Mouse (Mus musculus) frontal cortex, postnatal 25 days (tissue): ENCODE measurements at regions not wholly inside any gene's neighbourhood (a gene's known extent, or its start where the extent isn't known, plus 50 kb on each side); places are given as distances from the start of the nearest gene placed in this dataset.

Experiments
- DNase-seq, 2 experiments: peaks; one replicate each; pipeline ENCODE4 v3.0.0; 2022; ENCODE audit warnings: low spot score in 2 of 2

DNA sequence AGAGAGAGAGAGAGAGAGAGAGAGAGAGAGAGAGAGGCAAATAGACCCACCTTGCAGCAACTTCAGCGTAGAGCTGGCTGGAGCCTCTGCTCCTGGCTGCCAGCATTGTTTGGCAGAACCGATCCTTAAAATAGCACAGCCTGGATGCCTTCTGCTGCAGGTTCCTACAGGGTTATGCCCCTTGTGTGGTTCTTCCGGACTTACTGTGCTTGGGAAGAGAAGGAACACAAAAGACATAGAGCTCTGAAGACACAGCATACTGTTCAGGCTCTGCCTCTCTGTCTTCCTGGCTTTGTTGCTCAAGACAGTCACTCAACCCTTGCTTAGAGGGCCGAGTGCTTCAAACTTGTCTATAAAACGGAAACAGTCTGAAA is 86.2 kb upstream of the Slc25a26 start:
- no peak for DNase-seq

DNA sequence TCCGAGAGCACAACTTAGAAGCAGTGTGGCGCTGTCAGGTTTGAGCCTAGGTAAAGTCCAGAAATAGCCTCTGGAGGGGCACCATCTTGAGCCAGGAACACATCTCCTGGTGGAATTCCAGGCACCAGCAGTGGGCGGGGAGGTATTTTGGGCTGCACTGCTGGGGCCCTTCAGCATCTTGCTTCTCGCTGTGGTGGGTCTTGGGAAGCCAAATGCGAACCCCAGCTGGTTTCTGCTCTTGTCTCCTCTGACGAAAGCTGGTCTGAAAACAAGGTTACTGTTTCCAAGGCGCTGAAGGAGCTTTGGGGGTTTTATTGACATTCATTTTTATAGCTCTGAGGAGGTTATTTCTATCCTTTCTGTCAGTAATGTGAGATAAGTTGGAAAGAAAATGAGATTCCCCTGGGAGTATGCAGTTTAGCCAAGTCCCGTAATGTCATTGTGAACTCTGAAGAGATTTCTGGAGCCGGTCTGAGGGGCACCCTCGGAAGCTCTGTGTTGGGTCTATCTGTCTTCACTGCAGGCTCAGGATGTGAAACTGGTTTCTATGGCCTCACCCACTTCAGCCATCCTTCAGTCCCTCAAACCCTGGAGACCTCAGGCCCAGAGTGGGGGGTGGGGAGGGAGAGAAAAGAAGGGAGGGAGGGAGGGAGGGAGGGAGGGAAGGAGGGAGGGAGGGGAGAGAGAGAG is 86.7 kb upstream of the Slc25a26 start:
- DNase-seq = no peak

DNA sequence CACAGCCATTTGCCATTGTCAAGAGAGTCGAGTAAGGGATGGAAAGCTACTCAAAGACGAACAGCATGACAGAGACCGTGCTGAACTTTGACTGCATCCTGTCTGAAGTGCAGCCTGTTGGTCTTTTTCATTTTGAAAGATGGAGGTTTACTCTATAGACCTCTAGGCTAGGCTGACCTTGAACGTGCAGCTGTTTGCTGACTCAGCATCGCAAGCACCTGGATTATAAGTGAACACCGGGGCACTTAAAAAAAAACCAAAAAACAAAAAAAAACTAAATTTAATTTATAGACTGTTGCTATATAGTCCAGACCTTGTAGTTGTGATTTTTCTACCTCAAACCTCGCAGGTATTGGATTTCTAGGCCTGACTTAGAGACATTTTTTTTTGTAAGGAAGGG is 87.8 kb upstream of the Slc25a26 start:
- DNase-seq = no peak

DNA sequence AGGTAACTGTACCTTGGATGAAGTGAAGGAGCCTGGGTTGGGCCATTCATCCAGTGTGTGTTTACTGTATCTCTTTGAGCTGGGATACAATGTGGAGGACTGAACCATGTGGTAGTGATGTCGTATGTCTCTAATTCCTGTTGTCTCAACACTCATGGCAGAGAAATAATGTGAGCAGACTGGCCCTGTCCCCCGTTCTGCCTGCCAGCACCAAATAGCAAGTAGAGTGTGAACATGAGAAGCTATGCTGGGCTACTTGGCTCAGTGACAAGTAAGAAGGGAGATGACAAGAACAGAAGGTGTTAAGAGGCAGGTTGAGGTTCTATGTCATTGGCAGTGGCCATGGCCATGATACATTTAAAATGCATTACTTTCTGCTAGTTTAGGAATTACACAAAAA is 89.7 kb upstream of the Slc25a26 start:
- no peak for DNase-seq

DNA sequence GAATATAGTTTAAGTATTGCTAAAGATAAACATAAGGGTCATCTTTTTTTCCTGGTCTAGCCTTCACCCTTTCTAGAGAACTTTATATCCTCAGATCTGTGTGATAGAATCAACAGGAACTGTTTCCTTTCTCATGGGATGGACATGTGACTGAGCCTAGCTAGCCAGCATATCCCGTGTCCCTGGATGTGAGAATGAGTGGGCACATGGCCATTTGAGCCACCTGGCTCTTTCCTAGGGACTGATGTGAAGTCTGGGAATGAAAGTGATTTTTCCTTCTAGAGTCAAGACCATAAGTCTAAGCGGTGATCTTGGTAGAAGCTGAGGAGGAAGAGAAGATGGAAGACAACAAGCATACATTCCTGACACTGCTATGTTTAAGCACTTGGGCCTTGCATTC is 91.1 kb upstream of the Slc25a26 start:
- DNase-seq = no peak

DNA sequence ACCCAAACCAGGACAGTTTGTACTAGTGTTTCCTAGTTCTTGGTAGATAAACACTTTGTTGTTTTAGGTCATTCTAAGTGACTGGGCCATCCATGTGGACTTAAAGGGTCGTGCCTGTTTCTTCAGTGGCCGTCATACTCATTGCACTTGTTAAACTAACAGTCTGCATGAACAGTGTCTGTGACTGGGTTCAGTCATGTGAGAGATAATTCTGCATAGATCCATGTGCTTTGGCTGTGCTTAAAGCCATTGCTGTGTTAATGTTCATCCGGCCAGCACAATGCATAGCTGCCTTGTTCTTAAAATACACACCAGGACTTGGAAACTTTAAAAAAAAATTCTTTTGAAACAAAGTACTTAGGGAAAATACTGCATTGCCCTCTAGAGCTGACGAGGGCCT is 92.4 kb upstream of the Slc25a26 start:
- DNase-seq = no peak

DNA sequence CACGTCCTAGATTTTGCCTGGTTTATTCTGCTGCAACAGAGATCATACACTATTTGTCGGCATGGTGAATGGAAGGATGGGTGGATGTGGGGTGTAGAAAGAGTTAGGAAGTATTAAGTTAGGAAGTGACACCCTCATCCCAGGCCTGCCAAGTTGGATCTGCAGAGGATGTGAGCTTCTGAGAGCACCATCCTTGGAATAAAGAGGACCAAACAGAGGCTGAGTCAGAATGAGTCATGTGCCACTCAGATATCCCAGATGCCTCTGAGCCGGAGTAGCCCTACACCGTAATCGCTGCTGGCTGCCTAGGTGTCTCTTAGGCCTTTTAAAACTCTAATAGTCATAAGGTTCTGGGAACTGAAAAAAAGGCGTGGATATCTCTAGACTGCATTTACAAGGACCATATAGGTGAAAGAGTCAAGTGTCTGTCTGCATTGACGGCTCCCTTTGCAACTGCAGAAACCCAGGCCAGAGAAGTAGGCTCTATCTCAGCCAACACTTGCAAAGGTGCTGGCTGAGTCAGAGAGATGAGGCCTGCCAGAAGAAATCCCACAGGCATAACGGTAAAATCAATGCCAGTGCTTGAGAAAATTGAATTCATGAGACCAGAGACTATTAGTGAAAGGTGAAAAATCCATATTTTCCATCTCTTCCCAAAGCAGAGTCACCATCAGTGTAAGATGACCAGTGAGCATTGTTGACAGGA is 94.6 kb upstream of the Slc25a26 start:
- peak in 1 of 2 experiments; percentile 11 for DNase-seq

DNA sequence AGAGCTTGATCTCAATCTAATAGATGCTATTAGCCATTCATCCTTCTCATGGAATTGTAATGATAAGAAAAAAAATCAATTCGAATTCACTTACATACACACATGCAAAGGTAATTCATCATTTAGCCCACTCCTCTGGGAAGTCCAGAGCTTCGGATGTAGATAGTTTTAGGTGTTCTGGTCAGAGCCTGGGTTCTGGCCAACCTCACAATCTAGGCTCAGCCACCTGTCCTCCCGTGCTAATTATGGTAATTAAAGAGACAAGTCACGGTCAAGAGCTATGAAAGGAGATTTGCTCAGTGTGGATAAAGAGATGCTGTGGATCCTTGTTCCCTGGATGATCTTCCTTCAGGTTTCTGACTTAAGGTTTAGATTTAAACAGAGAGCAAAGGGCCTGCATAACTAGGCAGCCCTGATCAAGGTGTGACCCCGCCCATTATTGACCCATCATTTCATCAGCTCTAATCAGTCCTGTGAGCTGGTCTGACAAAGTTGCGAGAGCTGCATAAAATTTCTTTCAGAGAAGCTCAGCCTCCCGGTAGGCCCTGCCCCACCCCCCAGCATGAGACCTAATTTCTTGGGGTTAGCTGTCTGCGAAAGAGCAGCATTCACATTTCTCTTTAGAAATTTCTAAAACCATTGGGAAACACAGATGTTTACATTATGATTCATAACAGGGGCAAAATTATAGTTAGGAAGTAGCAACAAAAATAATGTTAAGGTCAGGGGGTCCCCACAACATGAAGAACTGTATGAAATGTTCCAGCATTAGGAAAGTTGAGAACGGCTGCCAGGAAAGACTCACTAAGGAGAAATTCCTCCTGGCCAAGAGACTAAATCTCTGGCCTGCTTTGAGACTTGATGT is 98.3 kb upstream of the Slc25a26 start:
- no peak for DNase-seq

DNA sequence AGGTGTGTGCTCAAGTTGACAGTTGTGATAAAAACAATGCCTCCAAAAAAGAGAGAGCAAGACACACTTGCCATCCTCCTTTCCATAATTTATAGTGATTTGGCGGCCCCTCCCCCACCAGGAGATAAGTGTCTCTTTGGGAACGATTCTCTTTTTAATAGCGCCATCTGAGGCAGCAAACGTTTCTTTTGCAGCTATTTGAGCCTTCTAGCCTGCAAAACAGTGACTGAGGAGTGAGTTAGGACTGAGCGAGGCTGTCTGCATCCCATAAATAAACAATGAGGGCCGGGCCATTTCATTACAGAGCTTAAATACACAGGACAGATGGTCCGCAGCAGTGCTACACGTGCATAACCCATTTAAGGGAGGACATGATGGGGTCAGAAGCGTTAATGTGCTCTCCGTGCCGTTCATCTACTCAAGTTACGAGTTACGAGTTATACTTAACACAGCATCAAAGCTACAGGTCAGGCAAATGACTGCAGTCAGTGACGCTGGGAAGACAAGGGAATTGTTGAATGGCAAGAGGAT is 99.0 kb upstream of the Slc25a26 start:
- peak in 1 of 2 experiments; percentile 12 for DNase-seq

DNA sequence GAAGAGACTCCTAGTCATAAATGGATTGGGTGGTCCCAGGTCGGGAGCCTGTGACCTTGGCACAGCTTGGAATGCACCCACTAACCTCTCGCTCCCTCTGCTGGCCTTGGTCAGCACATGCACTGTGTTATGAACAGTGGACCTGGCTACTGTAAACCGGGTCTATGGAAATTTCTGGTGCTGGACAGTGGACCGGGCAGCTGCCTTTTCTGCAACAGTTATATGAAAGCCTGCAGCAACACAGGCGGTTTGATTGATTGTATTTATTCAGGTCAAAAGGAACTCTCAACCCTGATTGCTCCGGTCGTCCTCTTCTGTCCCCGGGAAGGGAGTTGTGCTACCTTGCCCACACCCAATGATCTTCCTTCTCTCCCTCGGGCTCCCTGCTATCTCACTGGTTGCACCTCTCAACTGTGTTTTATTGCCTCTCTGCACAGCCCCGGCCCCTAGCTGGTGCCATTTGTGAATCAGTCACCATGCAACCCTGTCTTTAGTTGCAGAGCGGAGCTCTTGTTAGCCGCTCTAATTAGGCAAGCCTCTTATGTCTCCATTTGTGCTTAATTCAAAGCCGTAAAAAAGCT is 99.6 kb upstream of the Slc25a26 start:
- DNase-seq = peak in 1 of 2 experiments; percentile 11

DNA sequence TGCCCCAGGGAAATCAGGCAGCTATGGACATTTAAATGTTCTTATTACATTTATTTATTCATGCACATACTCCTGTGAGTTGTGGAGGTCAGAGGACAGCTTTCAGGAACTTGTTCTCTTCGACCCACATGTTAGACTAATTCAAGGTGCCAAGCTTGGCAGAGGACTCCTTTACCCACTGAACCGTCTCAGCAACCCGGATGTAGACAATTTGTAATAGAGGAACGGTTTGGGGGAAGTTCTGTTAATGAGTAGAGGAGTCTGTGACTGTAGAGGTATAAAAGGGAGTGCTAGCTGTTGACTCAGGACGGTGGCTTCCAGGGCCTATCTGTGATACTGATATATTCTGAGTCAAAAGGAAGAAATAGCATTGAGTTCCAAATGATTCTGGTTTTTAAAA is 107.4 kb upstream of the Magi1 start:
- DNase-seq = no peak

DNA sequence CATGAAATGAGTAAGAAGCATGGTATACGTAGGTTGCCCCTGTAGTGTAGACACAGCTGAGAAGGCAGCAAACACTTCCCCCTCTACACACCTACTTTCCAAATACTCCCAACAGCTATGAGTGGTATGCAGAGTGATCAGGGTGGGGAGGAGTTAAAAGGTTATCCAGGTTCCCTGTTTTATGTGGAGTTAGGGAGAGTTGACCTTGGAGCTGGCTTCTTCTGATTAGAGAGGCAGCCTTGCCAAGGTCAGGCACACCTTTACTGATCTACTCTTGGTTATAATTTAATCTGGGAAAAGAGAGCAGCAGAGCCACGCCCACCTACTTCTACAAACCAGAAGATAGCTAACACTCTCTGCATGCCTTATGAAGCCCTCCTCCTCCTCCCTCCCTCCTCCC is 106.7 kb upstream of the Magi1 start:
- DNase-seq = no peak

DNA sequence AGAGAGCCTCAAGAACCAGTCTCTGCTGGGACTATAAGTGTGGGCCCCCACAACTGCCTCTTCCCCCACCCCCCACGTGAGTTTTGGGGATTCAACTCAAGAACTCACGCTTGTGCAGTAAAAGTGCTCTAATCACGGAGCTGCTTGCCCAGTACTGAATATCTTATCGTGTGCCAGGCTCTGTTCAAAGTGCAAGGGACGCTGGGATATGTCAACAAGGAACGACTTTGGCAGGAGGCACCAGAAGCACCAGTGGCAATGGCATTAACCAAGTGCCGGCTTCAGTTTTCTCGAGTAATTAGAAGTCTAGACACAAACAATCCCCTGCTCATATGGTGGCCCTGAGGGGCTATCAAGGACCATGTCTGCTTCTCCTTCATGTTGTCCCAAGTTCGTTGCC is 106.0 kb upstream of the Magi1 start:
- no peak for DNase-seq

DNA sequence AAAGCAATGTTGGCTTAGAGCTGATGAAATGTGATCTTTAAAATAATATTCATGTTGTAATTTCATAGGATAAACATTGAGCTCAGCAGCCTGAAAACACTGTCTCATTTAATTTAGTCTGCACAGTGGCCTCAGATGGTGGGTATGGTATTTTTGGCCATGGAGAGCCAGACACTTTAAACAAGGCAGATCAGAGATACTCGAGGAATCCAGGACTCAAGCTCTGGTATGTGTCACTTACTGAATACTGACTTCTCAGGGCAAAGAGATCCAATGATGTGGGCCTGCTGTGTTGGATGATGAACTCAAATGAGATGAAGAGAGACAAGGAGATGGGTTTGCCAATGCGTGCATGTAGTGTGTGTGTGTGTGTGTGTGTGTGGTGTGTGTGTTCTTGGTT is 103.9 kb upstream of the Magi1 start:
- DNase-seq = no peak

DNA sequence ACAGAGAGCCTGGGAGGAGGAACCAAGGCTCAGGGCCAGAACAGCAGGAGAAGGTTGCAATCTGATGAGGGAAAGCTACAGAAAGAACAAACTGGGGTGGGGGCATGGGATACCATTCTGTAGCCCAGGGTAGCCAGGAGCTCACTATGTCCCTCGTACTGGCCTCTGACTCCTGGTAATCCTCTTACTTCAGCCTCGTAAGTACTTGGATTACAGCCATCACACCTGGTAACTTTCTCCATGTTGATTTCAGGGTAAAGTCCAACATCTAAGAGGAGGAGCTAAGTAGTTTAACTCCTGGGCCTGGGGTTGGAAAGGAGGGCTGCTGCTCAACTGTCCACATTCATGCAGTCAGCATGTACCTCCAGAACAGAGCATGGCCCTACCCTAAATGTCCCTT is 101.8 kb upstream of the Magi1 start:
- DNase-seq = no peak

- no peak for DNase-seq
These were observed 86.3 kb upstream of the Magi1 start for GRCm38 (mm10) chr6:94369991-94370390.

- no peak for DNase-seq
These were observed 80.2 kb upstream of the Magi1 start for GRCm38 (mm10) chr6:94363951-94364350.

GRCm38 (mm10) chr6:94362626-94363025 is 78.9 kb upstream of the Magi1 start:
- DNase-seq = no peak

GRCm38 (mm10) chr6:94357568-94357967 is 73.9 kb upstream of the Magi1 start:
- DNase-seq = no peak

GRCm38 (mm10) chr6:94354451-94355095 is 70.9 kb upstream of the Magi1 start:
- no peak for DNase-seq

DNA sequence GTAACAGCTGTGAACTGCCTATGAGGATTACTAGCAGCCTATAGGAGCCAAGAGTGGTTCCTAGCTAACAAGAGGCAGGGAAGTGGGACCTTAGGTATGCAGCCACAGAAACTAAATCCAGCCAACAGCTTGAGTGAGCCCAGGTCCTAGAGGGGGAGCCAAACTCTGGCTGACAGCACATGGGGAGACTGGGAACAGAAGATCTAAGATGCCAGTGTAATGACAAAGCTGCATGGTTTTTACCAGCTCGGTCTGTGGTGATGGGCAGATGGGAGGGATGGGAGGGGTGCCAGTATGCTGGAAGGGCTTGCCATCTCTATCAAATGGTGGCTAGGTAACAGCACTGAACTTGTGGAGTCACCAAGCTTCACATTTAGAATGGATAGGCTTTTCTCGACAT is 60.6 kb upstream of the Magi1 start:
- DNase-seq = no peak

GRCm38 (mm10) chr6:94340546-94340945 is 56.8 kb upstream of the Magi1 start:
- no peak for DNase-seq
